Mouse (Mus musculus) left cerebral cortex, adult 9 months (tissue): ENCODE results near the gene Hk1.
A peak's percentile ranks its signal among the peaks of the same experiment; 100 is the strongest.
"Not testable (repeated sequence)": the region's sequence is repeated elsewhere in the genome, so short reads cannot be mapped to it uniquely, and the experiment has no call there.

Experiments used
- DNase-seq, 2 experiments: peaks; one replicate each; pipeline ENCODE4 v3.0.0; 2022; ENCODE audit warnings: low spot score in 2 of 2

The Hk1 gene

DNA sequence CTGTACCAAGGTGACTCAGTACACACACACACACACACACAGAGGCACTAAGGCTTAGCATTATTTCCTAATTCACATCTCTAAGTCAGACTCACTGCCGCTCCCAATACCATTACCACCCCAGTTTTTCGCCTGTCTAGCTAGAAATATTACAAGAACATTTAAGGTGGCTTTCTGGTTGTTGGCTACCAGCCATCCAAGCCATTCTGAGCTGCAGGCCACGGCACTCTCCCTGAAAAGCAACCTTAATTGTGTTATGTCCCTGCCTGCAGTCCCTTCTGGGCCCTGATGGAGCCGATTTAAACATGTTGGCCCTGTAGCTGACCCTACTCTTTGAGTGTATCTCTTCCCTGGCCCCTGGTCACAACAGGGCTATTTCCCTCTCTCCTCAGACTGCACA, 37.8 kb downstream of the Hk1 start:
- no peak for DNase-seq

DNA sequence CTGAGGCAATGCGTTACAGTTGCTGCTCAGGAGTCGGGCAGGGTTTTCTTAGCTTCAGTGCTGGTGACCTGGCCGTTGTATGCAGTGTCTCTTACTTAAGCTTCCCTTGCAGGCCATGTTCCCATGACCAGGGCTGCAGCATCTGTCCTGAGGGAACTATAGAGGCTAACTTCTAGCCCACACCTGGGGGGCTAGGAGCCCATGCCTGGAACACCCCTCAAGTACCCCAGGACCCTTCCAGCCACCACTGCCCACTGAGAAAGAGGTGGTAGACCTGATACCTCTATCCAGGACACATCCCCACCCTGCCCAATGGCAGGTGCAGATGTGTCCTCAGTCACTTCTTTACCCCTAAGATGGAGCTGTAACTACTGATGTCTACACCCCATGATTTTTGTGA, 38.7 kb downstream of the Hk1 start:
- no peak for DNase-seq

DNA sequence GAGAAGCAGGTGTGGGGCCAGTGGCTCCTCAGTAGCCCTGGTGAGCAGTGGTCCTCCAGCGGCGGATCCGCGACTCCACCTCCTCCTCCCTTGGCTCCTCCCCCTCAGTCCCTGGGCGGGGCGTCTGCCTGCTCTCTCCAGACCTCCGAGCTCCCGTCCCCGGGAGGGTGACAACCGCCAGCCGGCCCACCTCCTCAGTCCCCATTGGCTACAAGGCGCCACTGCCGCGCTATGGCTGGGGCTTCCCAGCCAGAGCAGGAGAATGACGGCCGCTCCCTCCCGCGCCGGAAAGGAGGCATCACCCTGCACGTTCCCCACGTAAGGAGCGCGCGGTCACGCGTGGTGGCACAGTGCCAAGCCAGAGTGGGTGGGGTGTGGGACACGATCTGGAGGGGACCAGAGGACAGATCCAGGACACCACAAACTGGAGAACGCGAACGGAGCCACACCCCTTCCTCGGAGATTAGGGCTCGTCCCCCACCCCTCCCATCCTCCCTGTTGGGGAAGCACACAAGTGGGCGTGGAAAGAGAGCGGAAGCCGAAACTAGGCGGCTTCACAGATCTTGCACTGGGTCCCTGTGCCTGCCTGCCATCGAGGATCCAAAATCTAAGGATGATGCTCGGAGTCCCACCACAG, 39.5 kb downstream of the Hk1 start:
- DNase-seq = peak; percentile 96 to 97

DNA sequence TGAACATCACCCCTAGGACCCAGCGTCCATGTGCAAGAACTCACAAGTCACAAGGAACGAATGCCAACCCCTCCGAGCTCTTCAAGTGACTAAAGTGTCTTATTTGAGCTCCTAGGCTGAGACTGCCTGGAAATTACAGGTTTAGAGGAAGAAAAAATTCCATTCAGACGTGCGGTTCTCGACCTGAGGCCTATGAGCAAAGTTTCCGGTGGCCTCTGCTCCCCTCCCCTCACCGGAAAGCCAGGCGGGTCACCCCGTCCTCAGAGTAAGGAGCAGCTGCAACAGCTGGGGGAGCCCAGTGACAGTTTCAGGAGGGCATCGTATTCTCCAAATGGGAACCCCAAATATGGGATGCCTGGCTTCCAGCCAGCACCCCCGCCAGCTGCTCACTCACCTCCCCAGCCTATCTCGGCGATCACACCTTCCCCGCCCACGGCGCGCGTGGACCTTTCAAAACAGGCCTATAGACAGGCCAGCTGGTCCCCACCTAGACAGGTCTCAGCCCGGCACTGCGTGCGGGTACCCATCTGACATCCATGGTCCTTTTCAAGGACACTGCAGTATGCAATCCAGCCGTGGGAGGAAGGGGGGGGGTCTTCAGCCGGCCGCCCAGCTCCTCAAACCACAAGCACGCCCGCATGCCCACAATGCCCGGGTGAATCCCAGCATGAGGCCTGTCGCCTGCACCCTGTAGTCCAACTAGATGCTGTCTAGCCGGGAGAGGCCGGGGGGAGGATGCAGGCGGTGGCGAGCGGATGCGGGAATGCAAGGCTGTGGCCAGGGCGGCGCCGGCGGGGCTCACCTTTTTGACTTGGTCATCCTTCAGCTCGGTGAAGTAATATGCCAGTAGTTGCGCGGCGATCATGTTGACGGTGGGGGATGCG, 40.3 kb downstream of the Hk1 start:
- peak; percentile 46 to 71 for DNase-seq

DNA sequence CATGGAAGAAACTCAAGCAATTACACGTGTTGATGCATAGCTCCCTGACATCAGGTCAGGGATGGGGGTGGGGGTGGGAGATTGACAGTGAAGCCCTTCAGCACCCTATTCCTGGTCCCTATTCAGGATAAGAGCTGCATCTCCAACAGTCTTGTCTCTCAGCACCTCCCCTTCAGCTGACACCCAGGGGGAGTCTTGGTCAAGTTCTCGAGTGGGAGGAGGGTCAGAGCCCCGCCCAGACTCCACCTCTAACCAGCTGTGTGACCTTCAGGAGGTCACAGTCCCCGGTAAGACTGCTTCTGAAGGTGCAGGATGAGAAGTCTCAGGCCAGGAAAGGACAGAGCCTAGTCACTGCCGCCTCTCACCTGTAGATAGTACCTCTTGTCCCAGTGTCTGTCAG, 41.1 kb downstream of the Hk1 start:
- DNase-seq = no peak

DNA sequence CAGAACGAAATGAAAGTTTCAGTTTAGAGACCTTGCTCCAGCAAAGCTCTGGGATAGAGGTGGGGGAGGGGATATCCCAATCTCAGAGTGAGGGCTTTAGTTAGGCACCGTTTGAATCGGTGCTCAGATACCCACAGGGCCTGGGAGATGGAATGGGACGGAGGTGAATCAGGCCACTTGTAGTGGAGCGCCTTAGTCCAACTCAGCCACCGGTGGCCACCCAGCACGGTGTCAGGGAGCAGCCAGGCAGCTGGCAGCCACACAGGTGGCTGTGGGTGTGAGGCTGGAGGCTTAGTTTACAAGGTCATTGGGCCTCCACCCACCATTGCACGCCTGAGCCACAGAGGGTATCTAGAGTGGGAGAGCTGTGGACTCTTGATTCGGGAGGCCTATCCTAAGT, 41.5 kb downstream of the Hk1 start:
- no peak for DNase-seq

DNA sequence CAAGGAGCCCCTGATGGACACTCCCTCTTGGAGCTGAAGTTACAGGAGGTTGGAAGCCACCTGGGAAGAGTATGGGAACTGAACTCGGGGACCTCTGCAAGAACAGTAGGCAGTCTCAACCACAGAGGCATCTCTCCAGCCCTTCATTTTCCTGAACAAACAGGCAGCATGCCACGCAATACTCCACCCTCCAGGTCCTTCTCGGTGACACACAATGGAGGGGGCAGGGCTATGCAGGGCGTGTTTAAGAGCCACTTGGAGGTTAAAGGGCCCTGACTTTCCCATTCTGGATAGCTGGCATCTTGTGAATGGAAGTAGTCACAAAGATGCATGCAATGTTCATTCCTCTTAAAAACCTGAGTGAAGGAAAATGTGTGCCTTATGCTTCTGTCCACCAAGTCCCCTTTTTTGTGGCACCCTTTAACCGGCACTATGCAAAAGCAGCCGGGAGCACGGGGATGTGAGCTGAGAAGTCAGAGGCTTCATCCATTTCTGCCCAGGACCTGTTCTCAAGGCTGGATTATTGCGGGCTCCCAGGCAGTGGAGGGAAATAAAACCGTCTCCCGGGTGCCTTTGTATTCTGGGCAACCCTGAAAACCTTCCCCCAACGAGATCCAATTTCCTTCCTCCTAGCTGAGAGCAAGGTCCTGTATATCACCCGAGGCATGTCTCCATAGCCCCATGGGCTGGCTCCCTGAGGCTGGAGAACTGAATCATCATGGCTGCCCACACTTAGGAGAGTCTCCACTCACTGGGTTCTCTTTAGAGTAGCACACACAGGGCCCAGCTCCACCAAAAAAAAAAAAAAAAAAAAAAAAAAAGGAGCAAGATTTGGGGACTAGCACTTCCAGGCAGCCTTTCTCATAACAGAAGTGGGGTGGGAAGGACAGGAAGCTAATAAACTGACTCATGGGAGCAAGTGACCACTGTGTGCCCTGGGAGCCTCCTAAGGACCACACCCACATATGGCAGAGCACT, 42.8 kb downstream of the Hk1 start:
- no peak for DNase-seq

DNA sequence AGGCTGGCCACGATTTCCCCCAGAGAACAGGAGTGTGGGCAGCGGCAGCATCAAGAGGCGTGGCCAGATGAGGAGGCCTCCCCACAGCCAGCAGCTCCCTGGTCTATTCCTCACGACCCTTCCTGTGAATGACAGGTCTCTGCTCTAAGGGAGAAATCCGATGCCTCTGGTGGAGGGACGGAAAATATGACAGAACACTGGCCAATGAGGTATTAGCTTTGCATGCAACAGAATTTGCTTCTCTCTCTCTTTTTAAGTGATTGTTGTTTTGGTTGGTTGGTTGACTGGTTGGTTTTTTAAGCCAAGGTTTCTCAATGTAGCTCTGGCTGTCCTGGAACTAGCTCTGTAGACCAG, 44.3 kb downstream of the Hk1 start:
- no peak for DNase-seq

DNA sequence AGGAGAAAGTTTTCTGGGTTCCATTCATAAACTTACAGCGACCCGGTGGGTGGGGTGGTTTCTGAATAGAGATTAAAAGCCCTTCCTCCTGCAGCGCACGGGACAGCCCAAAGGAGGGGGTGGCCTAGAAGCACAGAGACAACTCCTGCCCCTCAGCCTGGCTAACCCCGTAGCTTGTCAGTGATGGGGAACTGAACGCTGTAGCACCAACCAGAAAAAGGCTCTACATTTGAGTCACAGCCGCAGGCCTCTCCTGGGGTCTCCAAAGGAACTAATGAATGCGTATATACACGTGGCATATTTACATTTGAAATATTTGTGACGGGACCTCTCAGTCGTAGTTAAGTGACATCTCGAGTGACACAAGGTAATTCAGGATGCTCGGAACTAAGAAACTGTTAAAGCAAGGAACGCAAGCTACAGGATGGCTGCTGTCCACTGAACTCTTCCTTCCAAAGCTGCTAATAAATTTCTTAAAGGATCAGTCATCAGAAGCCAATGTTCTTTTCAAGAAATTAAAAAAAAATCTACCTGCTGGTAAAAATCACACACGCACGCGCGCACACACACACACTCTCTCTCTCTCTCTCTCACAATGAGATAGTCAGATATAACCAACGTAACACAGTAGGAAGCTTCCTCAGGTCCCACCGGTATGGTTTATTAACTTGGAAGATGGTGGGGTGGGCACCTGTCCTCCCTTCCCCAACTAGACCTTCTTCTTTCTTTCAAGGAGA, 44.9 kb downstream of the Hk1 start:
- no peak for DNase-seq

DNA sequence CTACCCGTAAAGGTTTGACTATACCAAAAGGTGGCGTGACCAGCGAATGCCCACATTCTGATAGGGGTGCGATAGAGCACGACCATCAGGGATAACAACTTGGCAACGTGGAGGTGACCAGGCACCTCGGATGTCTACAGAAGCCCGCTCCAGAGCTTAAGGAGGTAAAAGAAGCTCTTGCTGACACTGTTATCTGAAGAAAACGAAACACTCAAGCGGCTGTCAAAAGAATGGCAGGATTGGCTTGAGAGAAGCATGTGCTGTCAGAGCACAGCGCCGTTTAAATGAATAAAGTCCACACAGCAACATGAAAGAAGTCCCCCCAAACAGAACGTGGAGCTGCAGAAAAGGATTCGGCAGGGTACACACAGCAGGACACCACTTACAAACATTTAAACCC, 46.4 kb downstream of the Hk1 start:
- no peak for DNase-seq

DNA sequence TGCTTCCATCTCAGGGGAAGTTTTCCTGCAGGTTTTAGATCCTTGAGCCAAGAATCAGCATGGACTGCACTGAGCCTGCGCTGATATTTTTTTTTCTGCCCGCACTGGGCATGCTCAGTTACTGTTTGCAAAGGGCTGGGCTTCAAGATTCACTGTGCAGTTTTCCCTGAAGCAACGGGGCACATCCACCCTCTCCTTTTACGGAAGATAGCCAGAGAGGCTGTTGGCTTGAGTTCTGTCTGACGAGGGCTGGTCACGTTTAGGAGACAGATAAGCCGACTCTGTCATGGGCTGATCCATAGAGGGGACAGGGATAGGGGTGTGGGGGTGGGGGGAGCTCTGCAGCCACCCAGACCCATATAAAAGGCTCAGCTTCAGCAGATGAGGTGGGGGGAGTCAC, 47.2 kb downstream of the Hk1 start:
- DNase-seq = peak in 1 of 2 experiments; percentile 53

DNA sequence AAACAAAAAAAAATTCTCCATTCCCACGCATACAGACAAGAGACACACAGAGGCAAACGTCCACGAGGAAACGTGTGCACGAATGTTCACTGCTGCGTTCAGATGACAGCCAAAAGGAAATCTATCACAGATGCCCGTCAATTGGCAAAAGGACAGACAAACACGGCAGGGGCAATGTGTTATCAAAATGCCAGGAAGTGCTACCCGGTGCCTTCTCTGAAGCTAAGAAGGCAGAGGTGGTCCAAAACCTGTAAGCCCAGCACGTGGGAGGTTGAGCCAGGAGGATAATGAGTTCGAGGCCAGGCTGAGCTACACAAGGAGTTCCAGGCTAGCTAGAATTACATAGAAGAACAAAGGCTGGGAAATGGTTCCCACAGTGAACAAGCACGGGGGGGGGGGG, 47.9 kb downstream of the Hk1 start:
- DNase-seq = no peak

DNA sequence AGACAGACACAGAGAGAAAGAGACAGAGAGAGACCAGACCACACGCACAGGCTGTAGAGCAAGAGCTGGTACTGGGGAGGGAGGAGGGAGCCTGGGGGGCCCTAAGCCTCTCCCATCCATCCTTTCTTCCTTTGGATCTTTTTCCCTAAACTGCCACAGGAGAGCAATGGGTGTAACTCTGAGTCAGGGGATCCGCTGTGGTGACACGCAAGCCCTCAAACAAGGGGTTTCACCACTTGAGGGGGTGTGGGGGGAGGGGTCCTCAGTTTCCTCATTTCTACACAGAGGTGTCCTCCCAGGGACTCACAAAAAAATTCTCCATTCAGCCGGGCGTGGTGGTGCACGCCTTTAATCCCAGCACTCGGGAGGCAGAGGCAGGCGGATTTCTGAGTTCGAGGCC, 48.4 kb downstream of the Hk1 start:
- no peak for DNase-seq

DNA sequence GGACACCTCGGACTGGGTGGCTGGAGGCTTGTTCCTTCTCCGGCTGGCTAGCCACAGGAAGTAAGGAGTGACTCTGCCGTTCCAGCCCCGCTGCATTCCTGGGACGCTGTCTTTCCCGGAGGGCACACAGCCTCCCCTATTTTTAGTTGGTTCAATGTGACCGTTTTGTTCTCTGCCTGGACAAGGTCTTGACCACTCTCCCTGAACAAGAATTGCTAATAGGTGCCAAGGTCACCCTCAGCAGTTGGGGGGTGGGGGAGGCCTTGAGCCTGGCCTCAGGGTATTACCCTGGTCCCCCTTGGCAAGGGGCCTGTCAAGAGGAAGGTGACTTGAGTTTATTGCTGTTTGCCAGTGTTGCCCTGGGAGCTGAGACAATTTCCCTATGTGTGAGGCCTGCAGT, 49.9 kb downstream of the Hk1 start:
- DNase-seq = no peak

DNA sequence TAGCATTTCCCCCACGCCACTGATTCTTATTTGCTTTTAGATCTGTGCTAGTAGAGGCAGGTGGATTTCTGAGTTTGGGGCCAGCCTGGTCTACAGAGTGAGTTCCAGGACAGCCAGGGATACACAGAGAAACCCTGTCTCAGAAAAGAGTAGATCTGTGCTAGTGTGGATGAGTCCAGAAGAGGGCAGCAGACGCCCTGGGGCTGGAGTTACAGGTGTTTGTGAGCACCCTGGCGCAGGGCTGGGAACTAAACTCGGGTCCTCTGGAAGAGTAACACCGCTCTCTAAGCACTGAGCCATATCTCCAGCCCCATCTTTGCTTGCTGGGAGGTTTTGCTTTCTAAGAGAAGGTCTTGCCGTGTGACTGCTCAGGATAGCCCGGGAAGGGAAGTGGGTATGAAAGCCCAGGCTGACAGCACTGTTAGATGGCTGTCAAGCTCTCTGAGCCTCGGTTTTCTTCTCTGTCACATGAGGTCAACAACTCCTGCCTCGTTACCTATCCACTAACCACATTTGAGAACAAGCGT, 50.8 kb downstream of the Hk1 start:
- DNase-seq = no peak

DNA sequence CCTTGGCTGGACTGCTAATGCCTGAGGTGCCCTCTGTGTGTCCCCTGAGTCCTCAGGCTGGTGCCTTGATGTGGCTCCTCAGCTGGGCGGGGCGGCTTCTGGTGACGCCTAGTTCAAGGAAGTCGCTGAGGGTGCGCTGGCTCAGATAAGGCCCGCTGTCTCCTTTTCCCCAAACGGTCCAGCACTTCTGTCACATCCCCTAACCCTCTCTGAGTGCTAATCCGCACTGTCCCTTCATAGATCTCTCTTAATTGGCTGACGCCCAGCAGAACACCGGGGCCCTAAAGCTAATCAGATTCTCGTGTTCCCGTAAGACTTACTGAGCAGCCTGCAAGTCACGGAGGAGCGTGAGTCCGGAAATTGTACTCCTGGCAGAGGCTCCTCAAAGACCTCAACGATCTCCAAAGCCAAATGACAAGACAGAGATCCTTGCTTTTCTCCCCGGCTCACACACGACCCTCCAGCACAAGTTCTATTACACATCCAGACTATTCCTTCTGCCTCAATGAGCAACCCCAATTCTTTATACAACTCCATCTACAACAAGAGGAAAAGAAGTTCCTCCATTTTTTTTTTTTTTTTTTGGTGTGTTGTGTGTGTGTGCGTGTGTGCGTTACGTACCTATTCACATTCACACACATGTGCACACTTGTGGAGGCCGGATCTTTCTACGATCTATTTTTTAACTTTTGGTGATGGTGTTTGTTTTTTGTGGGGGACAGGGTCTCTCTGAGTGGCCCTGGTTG, 52.0 kb downstream of the Hk1 start:
- no peak for DNase-seq

DNA sequence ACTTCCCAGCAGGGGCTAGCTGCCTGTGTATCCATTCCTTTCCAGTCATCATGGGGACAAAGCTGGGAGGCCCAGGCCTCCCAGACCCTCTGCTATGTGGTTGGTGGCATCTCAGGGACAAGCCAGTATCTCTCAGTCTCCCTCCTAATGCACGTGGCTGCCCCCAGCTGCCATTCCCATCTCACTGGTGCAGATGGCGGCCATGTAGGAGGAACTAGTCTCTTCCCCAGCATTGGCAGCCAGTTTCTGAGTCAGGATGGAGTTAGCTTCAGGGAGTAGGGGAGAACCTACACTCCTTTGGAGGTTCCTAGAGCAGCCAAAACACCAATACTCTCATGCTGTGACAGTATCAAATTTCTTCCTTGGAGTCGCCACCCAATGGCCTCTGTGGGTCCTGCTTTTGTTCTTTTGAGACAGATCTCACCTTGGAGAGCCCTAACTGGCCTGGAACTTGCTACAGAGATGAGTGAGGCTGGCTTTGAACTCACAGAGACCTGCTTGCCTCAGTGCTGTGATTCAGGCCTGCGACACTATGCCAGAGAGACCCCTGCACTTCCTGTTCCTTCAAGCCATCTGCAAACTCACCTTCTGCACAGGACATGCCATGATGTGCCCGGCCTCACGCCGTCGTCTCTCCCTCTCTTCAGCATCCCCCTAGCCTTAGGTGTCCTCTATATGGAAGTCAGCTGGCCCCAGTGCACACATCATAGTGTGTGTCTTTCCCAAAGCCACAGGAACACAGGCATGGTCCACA, 52.7 kb downstream of the Hk1 start:
- no peak for DNase-seq

DNA sequence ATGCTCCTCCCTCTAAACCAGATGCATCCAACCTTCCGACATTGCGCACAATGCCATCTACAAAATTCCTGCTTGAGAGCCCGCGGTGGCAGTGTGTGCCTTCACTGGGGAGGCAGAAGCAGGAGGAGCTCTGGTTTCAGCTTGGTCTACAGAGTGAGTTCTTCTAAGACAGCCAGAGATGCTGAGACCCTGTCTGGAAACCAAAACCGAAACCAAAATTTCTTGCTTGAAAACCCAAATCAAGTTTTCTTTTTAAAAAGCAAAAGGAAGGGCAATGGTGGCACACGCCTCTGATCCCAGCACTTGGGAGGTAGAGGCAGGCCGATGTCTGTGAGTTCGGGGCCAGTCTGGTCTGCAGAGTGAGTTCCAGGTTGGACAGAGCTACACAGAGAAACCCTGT, 53.7 kb downstream of the Hk1 start:
- no peak for DNase-seq

DNA sequence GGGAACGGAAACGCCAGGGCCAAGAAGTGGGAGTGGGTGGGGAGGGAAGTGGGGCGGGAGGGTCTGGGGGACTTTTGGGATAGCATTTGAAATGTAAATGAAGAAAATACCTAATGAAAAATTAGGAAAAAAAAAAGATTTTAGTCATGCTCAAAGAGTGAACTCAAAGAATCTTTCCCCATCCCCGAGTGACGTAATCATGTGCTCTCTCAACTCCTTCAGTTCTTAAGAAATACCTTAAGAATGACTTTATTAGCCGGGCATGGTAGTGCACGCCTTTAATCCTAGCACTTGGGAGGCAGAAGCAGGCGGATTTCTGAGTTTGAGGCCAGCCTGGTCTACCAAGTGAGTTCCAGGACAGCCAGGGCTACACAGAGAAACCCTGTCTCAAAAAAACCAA, 56.9 kb downstream of the Hk1 start:
- DNase-seq = not testable (repeated sequence)

DNA sequence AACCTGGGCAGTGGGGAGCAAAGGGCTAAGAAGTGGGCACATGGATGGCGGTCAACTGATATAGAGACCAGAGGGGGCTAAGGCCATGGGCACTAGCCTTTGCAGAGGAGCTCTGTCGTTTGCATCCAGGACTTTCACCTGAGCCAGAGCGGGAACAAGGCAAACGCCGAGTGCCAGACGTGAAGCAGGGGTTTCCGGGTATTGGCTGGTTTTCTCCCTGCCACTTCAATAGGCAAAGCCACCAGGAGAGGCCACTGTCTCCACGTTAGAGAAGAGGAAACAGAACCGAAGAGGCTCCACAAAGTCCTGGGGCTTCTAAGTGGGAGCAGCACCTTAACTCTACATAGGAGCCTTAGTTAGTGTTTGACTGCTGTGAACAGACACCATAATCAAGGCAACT, 58.3 kb downstream of the Hk1 start:
- DNase-seq = no peak
